Mouse (Mus musculus): ENCODE data around the gene Nav2. TPM values are rescaled to one million over a fixed set of nuclear protein-coding genes. Genes with fewer than 3 reads are reported as not detected.

Nav2 gene
- total RNA-seq, 2 experiments from 2014 or later = 77.1 to 106 TPM

DNA sequence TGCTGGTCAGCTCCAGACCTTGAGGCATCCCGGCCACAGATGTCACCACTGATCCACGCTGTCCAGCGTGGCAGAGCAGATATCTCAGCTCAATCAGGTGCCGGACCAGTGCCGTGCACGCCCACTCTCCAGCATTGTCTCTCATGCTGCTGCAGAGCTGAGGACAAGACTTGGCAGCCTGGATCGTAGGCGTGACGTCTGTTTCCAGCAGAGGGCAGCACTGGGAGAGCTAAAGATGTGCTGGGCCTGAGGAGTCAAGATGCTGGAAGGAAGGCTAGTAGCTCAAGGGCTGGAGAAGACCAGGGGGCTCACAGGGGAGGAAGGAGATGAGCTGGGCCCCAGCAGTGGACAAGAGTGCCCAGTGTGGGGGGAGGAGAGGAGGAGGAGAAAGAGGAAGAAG is 341.5 kb downstream of the Nav2 start:
- intact Hi-C loops (cut with DNase I) = loop anchor here (1.0 to 5.0 kb wide), 6 partner anchors 18 to 177 kb away; no protein-coding TSS in a partner anchor

DNA sequence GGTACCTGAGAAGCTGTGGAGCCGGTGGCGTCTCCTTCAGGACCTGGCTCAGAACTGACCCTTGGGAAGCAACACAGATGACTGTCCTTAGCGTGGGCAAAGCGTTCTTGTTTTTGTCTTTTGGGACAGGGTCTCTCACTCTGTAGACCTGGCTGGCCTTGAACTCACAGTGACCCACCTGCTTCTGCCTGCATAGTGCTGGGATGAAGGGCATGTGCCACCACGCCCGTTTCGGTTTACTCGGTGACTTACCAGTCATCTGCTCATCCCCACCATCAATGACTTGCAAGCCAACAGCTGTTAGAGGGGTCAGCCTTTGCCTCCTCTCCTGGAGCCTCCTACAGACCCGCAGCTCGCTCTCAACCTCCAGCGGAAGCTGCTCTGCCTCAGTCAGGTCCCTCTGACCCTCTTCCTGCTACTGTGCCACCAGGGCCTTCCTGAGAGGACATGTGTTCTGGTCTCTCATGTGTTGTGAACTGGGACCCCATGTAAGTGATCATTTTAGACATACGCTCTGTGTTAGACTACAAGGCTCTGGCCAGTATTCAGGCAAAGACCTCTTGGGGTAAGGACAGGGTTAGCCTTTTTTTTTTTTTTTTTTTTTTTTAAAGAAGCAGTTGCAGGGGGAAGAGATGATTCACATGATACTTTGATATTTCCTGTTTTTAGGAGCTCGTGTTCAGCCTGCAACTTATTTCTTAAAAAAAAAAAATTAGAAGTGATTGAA is 342.2 kb downstream of the Nav2 start:
- DNase-seq (ENCODE audit: low spot score in 2 of 2) = no peak
- intact Hi-C loops (cut with DNase I) = loop anchor here (1.0 to 2.0 kb wide), 3 partner anchors 18 to 176 kb away; no protein-coding TSS in a partner anchor

More for the DNA sequence above, 341.5 kb downstream of the Nav2 start:
- DNase-seq (ENCODE audit: low spot score in 2 of 2) = peak; percentile 91 to 95

DNA sequence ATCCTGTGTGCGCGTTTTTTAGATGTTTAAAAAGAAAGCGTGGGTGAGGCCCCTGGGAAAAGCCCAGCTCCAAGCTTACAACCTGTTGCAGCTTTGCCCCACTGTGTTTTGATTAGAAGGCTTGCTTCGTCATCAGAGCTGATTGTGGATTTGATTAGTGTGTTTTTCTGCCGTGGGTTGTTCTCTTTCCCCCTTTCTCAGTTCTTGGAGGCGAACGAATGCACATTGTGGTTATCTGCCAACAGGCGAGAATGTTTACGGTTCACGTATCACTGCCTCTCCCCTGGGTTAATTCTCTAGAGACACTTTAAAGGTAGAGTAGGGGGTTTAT is 342.8 kb downstream of the Nav2 start:
- no peak for DNase-seq (ENCODE audit: low spot score in 2 of 2)
- intact Hi-C loops (cut with DNase I) = loop anchor here (2.0 kb wide), 1 partner anchor 176 kb away; no protein-coding TSS in a partner anchor

DNA sequence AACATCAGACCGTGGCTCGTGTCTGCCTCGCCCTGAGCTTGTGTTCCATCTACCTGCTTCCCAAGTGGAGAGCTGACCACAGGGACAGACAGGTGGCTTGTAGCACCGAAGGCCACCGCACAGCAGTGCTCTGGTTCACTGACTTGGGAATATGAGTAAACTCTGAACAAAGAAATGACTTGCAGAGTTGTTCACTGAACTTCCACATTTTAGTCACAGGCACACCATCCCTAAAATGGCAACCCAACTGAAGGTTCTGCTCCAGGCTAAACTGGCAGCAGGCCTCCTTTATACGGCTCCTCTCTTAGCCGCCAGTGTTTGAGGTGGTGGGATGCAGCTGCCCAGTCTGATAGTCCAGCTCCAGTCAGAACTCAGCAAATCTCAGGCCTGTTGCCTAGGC is 343.9 kb downstream of the Nav2 start:
- intact Hi-C loops (cut with DNase I) = no loop called here
- no peak for DNase-seq (ENCODE audit: low spot score in 2 of 2)

DNA sequence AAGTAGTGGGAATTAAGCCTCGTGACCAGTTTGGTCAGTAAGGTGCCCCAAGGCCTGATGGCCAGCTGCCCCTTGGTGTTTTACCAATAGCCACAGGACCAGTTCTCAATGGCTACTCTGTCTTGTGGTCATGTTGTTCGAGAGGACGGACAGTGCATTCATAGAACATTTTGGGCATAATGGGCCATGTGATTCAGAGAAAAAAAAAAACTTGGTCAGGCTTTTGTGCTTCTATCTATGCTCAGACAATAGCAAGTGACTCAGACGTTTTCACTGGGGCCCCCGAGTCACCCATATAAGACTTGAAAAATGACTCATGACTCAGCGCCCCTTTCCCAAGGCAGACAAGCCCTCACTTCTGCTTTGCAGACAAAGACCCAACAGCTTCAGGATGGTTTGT is 344.4 kb downstream of the Nav2 start:
- intact Hi-C loops (cut with DNase I) = no loop called here
- no peak for DNase-seq (ENCODE audit: low spot score in 2 of 2)

DNA sequence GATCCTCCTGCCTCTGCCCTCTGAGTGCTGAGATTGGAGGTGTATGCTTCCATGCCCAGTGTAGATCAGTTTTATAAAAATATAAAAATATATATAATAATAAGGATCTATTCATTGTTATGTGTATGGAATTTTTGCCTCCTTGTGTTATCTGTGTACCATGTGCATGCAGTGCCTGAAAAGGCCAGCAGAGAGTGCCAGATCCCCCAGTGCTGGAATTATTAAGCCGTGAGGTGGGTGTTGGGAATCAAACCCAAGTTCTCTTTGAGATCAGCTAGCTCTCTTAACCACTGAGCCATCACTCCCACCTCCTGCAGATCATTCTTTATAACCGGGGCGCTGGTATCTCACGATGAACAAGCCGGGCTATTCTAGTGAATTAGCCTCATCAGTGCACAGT is 346.5 kb downstream of the Nav2 start:
- DNase-seq (ENCODE audit: low spot score in 2 of 2) = no peak
- intact Hi-C loops (cut with DNase I) = no loop called here

DNA sequence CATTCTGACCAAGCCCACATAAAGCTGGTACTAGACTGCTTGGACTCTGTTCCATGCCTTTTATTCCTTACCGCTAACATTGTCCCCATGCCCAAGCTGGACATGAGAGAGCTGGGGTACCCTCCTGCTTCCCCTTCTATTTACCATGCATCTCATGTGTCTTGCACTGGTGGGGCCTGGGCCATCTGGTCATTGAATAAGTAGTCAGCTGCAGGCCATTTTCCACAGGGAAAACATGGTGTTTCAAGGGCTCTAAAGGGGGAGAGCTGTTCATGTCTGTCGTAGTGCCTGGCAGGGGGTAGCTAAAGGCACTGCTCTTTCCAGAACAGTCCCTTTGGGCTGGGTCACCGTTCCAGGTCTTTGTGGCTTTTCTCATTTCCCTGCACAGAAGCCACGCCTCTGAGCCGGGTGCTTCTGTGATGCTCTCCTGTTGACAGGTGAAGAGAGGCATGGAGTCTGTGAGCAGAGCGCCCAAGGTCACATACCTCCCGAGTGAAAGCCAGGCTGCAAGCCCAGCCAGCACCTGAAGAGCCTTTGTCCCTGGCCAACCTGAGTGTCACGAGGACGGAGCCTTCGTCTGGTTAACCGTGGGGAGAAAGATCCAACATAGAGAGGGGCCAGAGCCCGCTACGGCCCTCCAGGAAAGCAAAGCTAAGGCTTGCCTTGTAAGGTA is 348.9 kb downstream of the Nav2 start:
- intact Hi-C loops (cut with DNase I) = no loop called here
- no peak for DNase-seq (ENCODE audit: low spot score in 2 of 2)

DNA sequence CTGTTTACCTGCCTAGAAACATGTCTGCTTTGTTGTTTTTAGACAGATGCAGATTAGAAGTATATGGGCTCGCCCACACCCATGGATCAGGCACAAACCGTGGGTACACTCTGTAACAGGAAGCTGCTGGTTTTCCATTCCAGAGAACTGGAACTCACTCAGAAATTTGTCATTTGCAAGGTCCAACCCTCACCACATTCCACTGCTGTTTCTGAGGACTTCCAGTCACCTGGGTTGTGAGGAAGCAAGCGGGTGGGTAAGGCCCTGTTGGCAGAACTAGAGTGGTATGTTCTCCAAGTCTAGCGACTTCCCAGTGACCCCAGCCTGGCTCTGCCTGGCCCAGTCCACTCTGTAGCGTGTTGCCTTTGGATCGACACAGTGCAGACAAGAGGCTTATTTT is 349.6 kb downstream of the Nav2 start:
- intact Hi-C loops (cut with DNase I) = no loop called here
- DNase-seq (ENCODE audit: low spot score in 2 of 2) = peak; percentile 70 to 85

DNA sequence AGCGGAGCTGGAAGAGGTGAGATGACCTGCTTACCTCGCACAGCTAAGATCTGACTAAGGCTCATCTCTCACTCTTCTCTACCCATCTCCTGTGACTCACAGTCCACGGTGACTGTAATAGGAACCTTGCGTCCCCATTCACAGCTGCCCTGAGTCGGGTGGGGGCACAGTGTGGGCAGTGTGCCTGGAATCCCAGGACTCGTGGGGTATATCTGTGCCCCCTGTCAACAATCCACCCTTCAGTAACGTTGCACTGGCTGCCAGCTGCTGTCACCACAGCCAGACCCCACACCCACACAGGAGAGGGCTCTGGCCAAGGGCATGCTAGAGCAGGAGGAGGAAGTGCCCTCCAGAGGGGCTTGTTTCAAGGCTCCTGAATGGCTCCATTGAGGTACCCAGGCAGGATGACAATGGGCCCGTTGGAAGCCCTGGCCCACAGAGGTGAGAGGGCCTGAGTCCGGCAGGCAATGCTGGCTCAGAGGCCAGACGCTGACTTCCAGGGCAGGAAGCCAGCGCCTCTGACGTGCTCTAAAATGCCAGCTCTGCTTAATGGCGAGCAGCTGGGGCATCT is 353.5 kb downstream of the Nav2 start:
- DNase-seq (ENCODE audit: low spot score in 2 of 2) = no peak
- intact Hi-C loops (cut with DNase I) = no loop called here

DNA sequence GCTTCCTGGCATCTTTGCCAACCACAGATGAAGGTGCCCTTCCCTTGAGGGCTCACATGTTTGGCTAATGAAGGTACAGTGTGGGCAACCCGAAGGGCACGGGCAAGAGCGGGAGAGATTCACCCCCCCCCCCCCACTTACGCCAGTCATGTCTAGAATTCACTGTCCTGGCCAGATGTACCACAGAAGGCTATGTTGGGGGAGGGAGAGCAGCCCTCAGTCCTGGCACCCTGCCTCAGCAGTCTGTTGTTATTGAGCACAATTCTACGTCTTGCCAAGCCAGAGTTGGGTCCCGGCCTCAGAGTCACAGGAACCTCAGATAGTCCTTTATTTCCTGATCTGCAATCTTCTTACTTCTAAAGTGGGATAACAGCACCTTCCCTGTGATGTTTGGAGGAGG is 357.9 kb downstream of the Nav2 start:
- no peak for DNase-seq (ENCODE audit: low spot score in 2 of 2)
- intact Hi-C loops (cut with DNase I) = loop anchor here (5.0 kb wide), 1 partner anchor 74 kb away; no protein-coding TSS in a partner anchor

DNA sequence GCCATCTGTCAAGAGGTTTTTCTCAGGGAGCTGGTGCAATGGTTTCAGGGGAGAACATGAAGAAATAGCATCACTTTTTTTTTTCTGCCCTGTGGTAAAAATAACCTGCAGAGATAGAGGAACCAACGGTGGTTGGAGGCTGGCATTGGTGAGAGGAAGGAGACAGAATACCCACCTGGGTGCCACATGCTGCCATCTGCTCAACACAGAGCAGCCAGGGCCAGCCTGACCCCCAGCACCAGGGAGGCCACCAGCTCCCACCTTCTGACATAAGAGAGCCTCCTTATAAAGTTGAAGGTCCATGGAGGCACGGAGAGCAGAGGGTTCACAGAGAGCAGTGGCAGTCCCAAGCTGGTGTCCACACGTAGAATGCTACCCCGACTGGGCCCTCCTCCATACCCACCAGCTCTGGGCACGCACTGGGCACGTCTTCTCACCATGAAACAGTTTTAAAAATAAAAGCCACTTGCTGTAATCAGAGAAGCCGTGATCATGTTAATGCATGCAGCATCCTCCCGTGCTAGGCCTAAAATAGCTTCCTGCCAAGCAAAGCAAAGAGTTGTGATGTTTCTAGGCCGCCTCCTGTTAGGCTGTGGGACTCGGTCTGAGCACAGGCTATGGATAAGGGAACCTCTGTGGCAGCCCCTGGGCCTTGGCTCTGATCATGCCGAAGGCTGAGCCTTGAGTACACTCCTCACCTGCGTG is 359.3 kb downstream of the Nav2 start:
- intact Hi-C loops (cut with DNase I) = loop anchor here (1.0 to 5.0 kb wide), 2 partner anchors 17 to 75 kb away; no protein-coding TSS in a partner anchor
- peak; percentile 70 to 96 for DNase-seq (ENCODE audit: low spot score in 2 of 2)

DNA sequence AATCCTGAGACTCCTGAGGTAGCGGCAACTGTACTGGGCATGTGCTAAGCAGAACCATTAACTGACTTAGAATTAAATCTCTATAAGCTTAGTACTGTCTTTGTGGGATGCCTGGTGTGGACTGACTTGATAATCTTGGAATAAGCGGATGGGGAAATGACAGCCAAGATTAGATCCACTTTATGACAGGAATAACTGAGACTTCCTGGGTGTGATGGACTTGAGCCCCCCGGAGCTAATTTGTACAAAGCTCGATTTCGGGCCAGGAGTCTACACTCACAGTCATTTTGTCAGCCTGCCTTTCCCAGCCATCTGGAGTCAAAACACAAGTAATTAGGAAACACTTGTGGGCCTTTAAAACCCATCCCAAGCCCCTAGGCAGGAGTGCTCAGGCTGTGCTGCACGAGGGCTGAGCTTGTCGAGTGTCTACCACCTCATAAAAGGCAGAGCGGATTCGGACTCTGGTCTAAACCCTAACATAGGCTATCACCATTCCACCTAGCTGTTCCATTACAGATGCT is 359.9 kb downstream of the Nav2 start:
- intact Hi-C loops (cut with DNase I) = loop anchor here (1.0 to 5.0 kb wide), 2 partner anchors 18 to 76 kb away; no protein-coding TSS in a partner anchor
- no peak for DNase-seq (ENCODE audit: low spot score in 2 of 2)

DNA sequence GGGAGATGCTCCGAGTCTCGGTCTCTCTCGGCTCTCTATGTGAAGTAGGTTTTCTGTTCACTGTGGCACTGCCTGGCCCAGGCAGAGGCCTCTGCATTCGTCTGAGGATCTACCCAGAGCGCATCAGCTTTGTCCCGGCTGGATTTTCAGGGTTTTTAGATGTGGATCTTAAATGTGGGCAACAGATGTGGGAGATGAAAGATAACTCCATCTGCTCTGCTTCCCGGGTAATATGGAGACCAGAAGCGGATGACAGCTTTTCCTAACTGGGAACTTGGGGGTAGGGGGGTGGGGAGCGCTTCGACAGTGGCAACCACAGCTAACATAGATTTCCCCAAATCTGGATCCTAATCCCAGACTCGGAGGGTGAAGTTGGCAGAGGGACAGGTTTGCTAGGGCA is 362.3 kb downstream of the Nav2 start:
- DNase-seq (ENCODE audit: low spot score in 2 of 2) = peak in 1 of 2 experiments; percentile 69
- intact Hi-C loops (cut with DNase I) = no loop called here

DNA sequence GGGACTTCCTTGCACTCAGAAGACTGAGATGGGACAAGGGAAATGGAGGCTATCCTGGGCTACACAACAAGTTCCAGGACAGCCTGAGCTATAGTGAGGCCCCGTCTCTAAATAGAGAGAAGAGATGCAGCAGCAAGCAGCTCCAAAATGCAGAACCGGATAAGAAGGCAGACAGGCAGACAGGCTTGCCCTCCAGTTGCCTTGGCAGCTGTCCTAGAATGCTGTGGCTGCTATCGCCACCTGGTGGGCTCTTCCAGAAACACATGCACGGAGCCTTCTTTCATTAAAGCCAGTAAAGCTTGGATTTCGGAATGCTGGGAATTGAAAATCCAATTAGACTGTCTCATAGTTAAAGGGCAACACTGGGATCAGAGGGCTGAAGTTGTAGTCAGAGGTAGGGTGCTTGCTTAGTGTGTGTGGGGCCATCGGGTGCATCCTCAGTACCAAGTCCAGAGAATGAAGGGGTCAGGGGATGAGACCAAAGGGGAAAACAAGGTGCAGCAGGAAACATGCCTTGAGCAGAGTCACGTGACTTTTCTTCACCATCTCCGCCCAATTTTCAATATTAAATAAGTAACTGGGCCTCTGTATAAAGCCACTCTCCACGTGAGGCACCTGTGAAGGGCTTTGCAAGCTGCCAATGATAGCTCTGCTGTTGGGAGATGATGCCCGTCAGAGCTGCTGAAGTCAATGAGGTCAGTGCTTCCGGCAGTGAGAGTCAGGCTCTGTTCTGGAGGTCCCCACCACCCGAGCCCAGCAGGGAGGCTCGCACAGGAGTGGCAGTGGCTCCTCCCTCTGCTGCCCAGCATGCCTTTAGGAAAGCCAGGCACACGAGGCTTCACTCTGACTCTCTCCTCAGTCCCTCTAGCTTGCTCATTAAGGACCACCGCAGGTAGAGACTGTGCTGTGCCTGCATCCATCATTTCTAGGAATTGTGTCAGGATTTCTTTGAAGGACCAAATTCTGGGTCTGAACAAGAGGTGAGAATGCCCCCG is 364.2 kb downstream of the Nav2 start:
- DNase-seq (ENCODE audit: low spot score in 2 of 2) = peak; percentile 85 to 89
- intact Hi-C loops (cut with DNase I) = loop anchor here (1.0 kb wide), 2 partner anchors 22 to 140 kb away; no protein-coding TSS in a partner anchor

DNA sequence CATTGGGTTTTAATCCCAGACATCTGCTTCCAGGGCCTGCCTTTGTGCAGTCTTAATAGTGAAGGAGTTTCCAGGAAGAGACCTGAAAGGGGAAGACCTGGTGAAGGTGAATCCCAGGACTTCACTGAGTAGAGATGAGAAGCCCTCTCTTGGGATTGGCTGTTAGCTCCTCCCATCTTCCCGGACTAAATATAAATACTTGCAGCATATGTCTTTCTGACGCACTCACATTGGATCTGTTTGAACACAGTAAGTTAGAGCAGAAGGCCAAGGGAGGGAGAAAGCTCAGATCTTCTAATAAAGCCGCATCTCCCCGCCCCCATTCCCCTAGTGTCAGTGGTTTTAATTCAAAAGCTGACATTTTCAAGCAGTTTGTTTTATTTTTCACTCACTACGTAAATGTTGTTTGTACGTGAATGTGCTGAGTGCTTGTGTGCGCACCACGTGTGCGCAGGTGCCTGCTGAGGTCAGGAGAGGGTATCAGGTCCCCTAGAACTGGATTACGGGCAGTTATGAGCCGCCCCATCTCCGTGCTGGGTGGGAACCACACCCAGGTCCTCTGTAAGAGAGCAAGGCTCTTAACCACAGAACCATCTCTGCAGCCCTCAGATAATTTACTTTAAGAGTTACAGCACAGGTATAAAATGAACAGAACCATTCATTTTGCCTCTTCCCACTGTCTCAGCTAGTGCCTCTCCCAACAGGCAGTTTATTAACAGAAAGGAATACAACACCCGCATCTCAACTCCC is 365.6 kb downstream of the Nav2 start:
- DNase-seq (ENCODE audit: low spot score in 2 of 2) = peak in 1 of 2 experiments; percentile 64
- intact Hi-C loops (cut with DNase I) = loop anchor here (1.0 kb wide), 1 partner anchor 142 kb away; no protein-coding TSS in a partner anchor

DNA sequence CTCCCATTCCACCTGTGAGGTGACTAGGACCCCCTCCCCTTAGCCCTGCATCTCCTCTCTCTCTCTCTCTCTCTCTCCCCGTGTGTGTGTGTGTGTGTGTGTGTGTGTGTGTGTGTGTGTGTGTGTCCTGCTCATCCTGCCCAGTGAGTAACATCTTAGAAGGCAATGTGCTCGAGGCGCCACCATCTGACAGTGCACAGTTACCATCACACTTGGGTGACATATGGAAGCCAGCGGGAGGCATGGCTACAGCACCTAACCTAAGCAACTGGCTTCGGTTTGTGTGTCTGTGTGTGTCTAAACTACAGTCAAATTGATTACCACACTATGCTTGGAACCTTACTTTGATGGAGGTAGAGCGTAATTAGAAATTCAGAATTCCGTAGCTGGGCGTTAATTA is 366.2 kb downstream of the Nav2 start:
- no peak for DNase-seq (ENCODE audit: low spot score in 2 of 2)
- intact Hi-C loops (cut with DNase I) = no loop called here

DNA sequence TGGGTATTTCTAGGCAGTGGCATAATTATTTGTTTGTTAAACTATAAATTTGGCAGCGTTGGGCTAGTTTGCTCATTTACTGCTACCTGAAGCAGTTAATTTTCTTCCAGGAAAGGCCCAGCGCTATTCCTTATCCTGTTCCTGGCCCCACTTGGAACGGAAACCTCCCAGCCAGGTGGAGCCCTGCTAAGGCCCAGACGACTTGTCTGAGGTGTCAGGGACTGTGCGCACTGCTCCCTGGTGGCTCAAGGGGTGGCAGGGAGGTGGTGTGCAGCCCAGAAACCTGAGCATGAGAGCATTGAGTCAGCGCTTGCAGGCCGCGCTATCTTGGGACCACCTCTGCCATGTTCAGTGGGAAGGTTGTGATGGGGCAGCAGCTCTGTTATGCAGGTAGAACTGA is 367.6 kb downstream of the Nav2 start:
- intact Hi-C loops (cut with DNase I) = no loop called here
- DNase-seq (ENCODE audit: low spot score in 2 of 2) = no peak

DNA sequence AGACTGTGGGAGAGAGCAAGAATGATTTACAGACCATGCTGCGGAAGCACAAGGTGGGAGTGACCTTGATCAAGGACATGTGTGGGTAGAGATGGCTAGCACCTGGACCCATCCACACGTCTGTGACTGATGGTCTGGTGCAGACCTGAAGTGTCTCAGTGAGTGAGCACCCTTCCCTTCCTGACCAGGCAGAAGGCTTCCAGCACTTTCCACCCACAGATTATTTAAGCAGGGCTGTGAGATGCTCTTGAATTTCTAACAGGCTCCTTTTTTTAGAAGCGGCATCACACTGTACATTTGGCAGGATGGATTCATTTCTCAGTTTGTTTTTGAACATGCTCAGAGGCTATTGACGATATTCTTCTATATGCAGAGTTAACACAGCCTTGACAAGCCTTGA is 369.2 kb downstream of the Nav2 start:
- intact Hi-C loops (cut with DNase I) = no loop called here
- peak in 1 of 2 experiments; percentile 88 for DNase-seq (ENCODE audit: low spot score in 2 of 2)
